Mouse (Mus musculus) heart, adult 2 months (tissue): Measurements from ENCODE around the gene Rab7. TPM values are rescaled to one million over a fixed set of nuclear protein-coding genes. Genes with fewer than 3 reads are reported as not detected.

Experiments
- DNase-seq, 2 experiments: peaks; one replicate each; pipeline ENCODE4 v3.0.0; 2021
- H3K27ac ChIP-seq: fragments of 200-600 bp; 2 replicates; pipeline ENCODE4 v1.8.1; 2022
- H3K27me3 ChIP-seq: fragments of 200-500 bp; 2 replicates; pipeline ENCODE4 v1.6.1; 2012; ENCODE audit warnings: mild to moderate bottlenecking, low read length, inconsistent platforms, mixed read lengths; ENCODE audit not compliant: control insufficient read depth, insufficient read depth
- H3K36me3 ChIP-seq: fragments of 200-500 bp; 2 replicates; pipeline ENCODE4 v1.6.1; 2012; ENCODE audit warnings: low read length, inconsistent platforms; ENCODE audit not compliant: control insufficient read depth, insufficient read depth
- H3K4me1 ChIP-seq: fragments of 200-500 bp; 2 replicates; pipeline ENCODE4 v1.6.1; 2011; ENCODE audit warnings: low read length; ENCODE audit not compliant: control insufficient read depth, insufficient read depth
- H3K4me3 ChIP-seq: fragments of 200-600 bp; 2 replicates; pipeline ENCODE4 v1.8.1; 2022
- H3K79me2 ChIP-seq: fragments of 200-500 bp; replicated peaks from 2 replicates; pipeline ENCODE4 v1.6.1; 2012; ENCODE audit warnings: mild to moderate bottlenecking, inconsistent platforms, low read length, moderate library complexity, mixed read lengths; ENCODE audit not compliant: control insufficient read depth, insufficient read depth
- H3K9ac ChIP-seq: fragments of 200-500 bp; 2 replicates; pipeline ENCODE4 v1.6.1; 2012; ENCODE audit warnings: low read depth, mild to moderate bottlenecking, control low read depth, inconsistent platforms, low read length, mixed read lengths
- CTCF ChIP-seq: fragments of 200-600 bp; IDR thresholded peaks from 2 replicates; pipeline ENCODE4 v1.8.1; 2022; ENCODE audit warnings: antibody characterized with exemption, mild to moderate bottlenecking, moderate library complexity
- EP300 ChIP-seq: fragments of 200-500 bp; IDR thresholded peaks from 2 replicates; pipeline ENCODE4 v1.6.1; 2011; ENCODE audit warnings: low read depth, low read length, control low read depth; ENCODE audit not compliant: insufficient read depth
- POLR2A ChIP-seq: fragments of 200-500 bp; IDR thresholded peaks from 2 replicates; pipeline ENCODE4 v1.6.1; 2011; ENCODE audit warnings: mild to moderate bottlenecking, low read depth, low read length, control low read depth; ENCODE audit not compliant: insufficient read depth
- WGBS: fragments of 180-500 bp; shearing (Covaris S2); methylation state at CpG from one replicate; pipeline ENCODE4 v1.1.7; 2018; 5-methylcytosine and 5-hydroxymethylcytosine counted together
- intact Hi-C: fragments of 180-260 bp; cut with DNase I; formaldehyde crosslinking; loops from one replicate; pipeline ENCODE4 v1.15.1; 2025
- polyA plus RNA-seq: library from polyadenylated mRNA; depleted of rRNA; stranded (reverse); fragments of >200 nt; gene quantifications from 2 replicates; pipeline ENCODE4 v1.2.3, GENCODE M21; 2012
- total RNA-seq, 2 experiments: library from RNA; stranded (reverse); gene quantifications; 2 replicates each; pipeline ENCODE4 v1.2.3; 2021

Rab7 gene
- total and polyA plus RNA-seq, 3 experiments, result 212 to 299 (median 271) TPM

DNA sequence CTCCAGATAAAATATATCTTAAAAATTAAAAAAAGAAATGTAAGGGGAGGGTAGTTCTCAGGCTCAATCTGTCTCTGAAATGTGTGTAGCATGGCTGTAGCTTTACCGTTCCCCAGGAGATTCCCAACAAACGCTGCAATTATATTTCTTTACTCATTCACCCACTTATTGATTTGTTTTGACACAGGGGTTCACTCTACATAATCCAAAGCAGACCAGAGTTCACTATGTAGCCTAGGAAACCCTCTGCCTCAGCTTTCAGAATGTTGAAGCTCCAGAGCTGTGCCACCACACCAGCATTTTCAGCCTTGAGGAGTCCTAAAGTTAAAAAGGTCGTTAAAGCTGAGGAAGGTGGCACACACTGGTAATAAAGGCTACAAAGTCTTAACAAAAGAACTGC lies 20.9 kb upstream of the Rab7 start:
- H3K4me3 ChIP-seq, result no peak overlapping the region
- H3K4me1 ChIP-seq, result peaks cover 9% of the 10 kb centered on the region
- H3K27ac ChIP-seq, result no peak overlapping the region
- no peak overlapping the region for H3K9ac ChIP-seq
- TF ChIP-seq CTCF (no peak), EP300 (no peak), POLR2A (no peak)
- intact Hi-C loops, result no loop called here
- no peak for DNase-seq
- H3K36me3 ChIP-seq, result no peaks in the 10 kb centered on the region
- no peaks in the 10 kb centered on the region for H3K79me2 ChIP-seq
- no peaks in the 10 kb centered on the region for H3K27me3 ChIP-seq
- WGBS, result 84% methylated on average over 3 of the region's 3 CpGs

DNA sequence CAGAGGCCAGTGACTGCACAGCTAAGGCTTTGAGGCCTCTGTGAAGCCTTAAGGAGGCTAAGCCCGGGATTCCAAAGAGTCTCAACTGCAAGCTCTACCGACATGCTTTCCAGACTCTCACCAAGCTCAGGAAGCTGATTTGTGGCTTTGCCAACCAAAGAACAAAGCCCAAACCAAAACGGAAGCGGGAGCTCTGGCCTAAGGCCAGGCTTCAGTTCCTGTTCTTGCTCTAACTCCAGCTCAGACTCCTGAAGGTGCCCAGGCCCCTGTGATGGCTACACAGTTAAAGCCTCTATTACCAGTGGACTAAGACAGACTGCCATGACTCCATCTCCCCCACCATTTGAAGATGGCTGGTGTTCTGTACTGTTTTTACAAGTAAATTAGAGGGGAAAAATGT lies 20.0 kb upstream of the Rab7 start:
- Histone ChIP-seq H3K4me3 (no peak overlapping the region), H3K9ac (no peak overlapping the region), H3K27me3 (no peaks in the 10 kb centered on the region), H3K79me2 (no peaks in the 10 kb centered on the region), H3K36me3 (no peaks in the 10 kb centered on the region), H3K27ac (peak overlapping the region; percentile 86), H3K4me1 (peaks cover 9% of the 10 kb centered on the region)
- 13% methylated on average over 4 of the region's 4 CpGs for WGBS
- TF ChIP-seq CTCF, result no peak
- TF ChIP-seq POLR2A, result peak; percentile 47; the same call in 1 of the 2 replicates
- peak; percentile 70; the same call in 1 of the 2 replicates for TF ChIP-seq EP300
- intact Hi-C loops, result no loop called here
- peak; percentile 78 to 84 for DNase-seq

DNA sequence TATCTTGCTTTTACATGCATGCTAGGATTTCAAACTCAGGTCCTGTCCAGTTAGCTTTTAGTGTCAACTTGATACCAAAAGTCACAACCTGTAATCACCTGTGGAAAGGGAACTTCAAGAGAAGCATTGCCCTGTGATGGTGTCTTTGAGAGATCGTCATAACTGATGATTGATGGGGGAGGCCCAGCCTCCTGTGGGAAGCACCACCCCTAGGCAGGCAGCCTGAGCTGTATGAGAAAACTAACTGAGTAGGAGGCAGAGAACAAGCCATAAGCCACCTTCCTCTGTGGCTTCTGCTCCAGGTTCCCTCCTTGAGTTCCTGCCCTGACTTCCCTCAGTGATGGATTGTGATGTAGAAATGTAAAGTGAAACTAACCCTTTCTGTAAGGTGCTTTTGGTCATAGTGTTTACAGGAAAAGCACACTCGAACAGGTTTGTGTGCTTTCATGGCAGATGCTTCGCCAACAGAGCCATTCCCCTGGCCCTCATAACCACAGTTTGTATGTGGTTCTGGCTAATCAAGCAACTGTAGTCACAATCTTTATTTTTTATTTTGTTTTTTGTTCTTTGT lies 19.1 kb upstream of the Rab7 start:
- no peak for DNase-seq
- H3K79me2 ChIP-seq, result no peaks in the 10 kb centered on the region
- peaks cover 9% of the 10 kb centered on the region for H3K4me1 ChIP-seq
- peak overlapping the region; percentile 86 for H3K27ac ChIP-seq
- WGBS, result 72% methylated on average over 3 of the region's 3 CpGs
- TF ChIP-seq EP300, result no peak
- TF ChIP-seq POLR2A, result no peak
- no peak for TF ChIP-seq CTCF
- no peak overlapping the region for H3K9ac ChIP-seq
- intact Hi-C loops, result no loop called here
- no peak overlapping the region for H3K4me3 ChIP-seq
- no peaks in the 10 kb centered on the region for H3K27me3 ChIP-seq
- no peaks in the 10 kb centered on the region for H3K36me3 ChIP-seq

DNA sequence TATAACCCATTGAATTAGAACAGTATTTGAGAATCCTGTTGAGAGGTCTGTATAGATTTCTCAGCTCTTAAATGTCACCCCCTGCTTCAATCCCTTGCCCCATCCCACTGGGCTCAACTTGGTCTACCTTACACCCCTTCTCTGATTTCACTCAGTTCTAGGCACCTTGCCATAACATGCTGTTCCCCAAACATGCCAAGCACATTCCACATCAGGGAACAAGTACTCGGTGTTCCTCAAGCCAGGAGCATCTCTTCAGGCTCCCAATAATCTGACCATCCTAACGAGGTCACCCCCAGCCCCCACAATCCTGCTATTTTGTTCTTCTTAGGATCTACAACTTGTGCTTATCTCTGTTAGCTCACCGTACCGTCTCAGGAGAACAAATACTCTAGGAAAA lies 17.3 kb upstream of the Rab7 start:
- WGBS, result 49% methylated on average over 4 of the region's 4 CpGs

DNA sequence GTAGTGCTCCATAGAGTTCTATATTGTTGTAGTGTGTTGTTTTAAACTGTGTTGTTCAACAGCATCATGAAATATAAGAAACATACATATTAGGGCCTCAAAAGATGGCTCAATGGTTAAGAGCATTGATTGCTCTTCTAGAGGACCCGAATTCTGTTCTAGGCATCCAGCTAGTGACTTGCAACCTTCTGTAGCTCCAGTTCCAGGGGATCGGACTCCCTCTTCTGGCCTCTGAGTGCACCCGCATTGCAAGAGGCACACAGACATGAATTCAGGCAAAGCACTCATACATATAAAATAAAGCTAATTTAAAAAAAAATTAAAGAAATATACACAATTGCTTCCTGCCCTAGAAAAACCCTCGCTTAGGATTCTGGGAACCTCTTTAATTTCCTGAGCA lies 16.3 kb upstream of the Rab7 start:
- WGBS, result 91% methylated on average over 4 of the region's 4 CpGs
- Histone ChIP-seq H3K79me2 (no peaks in the 10 kb centered on the region), H3K9ac (no peak overlapping the region), H3K36me3 (no peaks in the 10 kb centered on the region), H3K27me3 (no peaks in the 10 kb centered on the region), H3K4me3 (no peak overlapping the region), H3K27ac (no peak overlapping the region), H3K4me1 (peaks cover 9% of the 10 kb centered on the region)
- DNase-seq, result no peak
- intact Hi-C loops, result loop anchor here (2.0 kb wide), 1 partner anchor 15 kb away; no protein-coding TSS in a partner anchor
- TF ChIP-seq EP300 (no peak), CTCF (no peak), POLR2A (no peak)

More for the DNA sequence above, 17.3 kb upstream of the Rab7 start:
- no peak for TF ChIP-seq CTCF
- peak; percentile 98 for TF ChIP-seq EP300
- no peak for TF ChIP-seq POLR2A
- no peak overlapping the region for H3K27ac ChIP-seq
- no peak for DNase-seq
- H3K27me3 ChIP-seq, result no peaks in the 10 kb centered on the region
- no peaks in the 10 kb centered on the region for H3K79me2 ChIP-seq
- no peaks in the 10 kb centered on the region for H3K36me3 ChIP-seq
- H3K9ac ChIP-seq, result no peak overlapping the region
- H3K4me3 ChIP-seq, result no peak overlapping the region
- intact Hi-C loops, result no loop called here
- peaks cover 9% of the 10 kb centered on the region for H3K4me1 ChIP-seq

DNA sequence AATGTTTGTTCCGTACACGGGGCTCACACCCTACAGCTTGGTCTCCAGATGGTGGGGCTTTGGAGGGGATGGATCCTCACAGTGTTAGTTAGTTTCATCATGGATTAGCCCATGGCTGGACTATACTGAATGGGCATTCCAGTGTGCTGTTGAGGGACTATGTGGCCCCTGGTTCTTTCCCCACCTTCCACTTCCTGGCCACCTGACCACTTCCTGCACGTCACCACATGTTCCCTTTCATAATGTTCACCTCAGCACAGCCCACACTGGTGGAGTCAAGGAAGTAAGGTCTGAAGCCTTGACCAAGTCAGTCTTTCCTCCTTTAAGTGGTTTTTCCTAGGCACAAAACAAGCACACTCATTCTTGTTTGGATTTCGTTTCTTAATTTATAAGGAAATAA lies 15.5 kb upstream of the Rab7 start:
- Histone ChIP-seq H3K9ac (no peak overlapping the region), H3K27me3 (no peaks in the 10 kb centered on the region), H3K36me3 (no peaks in the 10 kb centered on the region), H3K27ac (no peak overlapping the region), H3K79me2 (no peaks in the 10 kb centered on the region), H3K4me1 (peaks cover 8% of the 10 kb centered on the region), H3K4me3 (no peak overlapping the region)
- 72% methylated on average over 4 of the region's 4 CpGs for WGBS
- DNase-seq, result no peak
- intact Hi-C loops, result loop anchor here (2.0 kb wide), 1 partner anchor 14 kb away; no protein-coding TSS in a partner anchor
- no peak for TF ChIP-seq POLR2A
- TF ChIP-seq CTCF, result no peak
- TF ChIP-seq EP300, result no peak
